Mouse (Mus musculus): ENCODE data around the gene Ust. TPM values are rescaled to one million over a fixed set of nuclear protein-coding genes. Genes with fewer than 3 reads are reported as not detected.

Ust gene
- polyA plus RNA-seq, 1 experiment from 2014 or later: 8.4 TPM

DNA sequence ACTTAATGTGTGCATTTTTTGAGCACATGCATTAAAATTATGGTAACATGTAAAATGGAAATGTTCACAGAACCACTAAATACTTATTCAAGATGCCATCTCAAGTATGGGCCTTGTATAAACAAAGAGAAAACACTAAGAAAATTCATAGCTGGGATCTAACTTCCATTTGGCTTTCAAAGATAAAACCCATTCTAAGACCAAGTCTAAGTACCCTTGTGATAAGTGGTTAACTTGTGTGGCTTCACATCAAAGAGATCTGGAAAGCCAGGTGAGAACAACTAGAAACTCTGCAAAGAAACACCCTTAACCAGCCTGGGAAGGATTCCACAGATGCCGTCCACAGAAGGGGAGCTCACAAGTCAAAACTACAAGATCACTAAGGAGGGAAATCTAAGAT lies 53.4 kb downstream of the Ust start:
- ATAC-seq (ENCODE audit: low FRiP score, low read depth): no peak
- Histone ChIP-seq H3K27me3 (no peaks in the 10 kb centered on the region), H3K27ac (replicated peaks) (no peak overlapping the region), H3K4me3 (no peak overlapping the region), H3K9ac (no peak overlapping the region), H3K9me3 (no peaks in the 10 kb centered on the region), H3K36me3 (no peaks in the 10 kb centered on the region), H3K4me2 (no peak overlapping the region), H3K4me1 (replicated peaks) (peaks cover 2% of the 10 kb centered on the region; the same call in 1 of the 2 replicates)
- WGBS: 100% methylated on average over 1 of the region's 1 CpGs

DNA sequence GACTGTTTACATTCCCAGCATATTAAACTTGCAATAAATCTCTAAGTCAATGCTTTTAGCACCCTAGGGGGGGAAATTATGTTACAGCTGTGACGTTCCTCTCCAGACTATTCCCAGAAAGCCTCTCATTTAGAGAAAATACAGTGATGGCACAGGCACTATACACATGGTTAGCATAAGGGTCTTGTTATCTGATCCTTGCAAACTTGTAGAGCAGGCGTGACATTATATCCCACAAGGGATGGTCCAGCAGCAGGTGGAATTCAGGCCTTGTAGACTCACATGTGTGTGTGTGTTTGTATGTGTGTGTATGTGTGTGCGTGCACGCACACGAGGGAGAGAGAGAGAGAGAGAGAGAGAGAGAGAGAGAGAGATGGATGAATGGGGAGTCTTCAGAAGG lies 57.3 kb downstream of the Ust start:
- no peak for ATAC-seq (ENCODE audit: low FRiP score, low read depth)
- no peak overlapping the region for H3K27ac ChIP-seq (replicated peaks)
- H3K27me3 ChIP-seq: no peaks in the 10 kb centered on the region
- 79% methylated on average over 5 of the region's 5 CpGs for WGBS
- no peaks in the 10 kb centered on the region for H3K36me3 ChIP-seq
- H3K4me1 ChIP-seq (replicated peaks): no peaks in the 10 kb centered on the region
- no peak overlapping the region for H3K4me3 ChIP-seq
- no peaks in the 10 kb centered on the region for H3K9me3 ChIP-seq
- no peak overlapping the region for H3K9ac ChIP-seq
- H3K4me2 ChIP-seq: no peak overlapping the region

DNA sequence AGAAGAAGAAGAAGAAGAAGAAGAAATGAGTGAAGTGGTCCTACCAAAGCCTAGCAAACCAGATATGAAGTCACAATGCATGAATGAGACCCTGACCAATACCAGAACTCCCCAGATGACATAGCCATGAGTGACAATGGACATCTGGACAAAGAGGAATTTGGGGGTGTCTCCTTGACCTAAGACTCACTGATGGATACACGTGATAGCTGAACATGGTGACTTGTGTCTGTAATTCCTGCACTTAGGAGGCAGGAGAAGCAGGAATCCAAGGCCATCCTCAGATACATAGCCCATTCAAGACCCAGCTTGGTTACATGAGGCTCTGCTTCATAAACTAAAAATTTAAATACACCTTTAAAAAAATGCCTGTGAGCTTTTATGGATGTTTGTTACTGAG lies 63.9 kb downstream of the Ust start:
- no peak overlapping the region for H3K4me2 ChIP-seq
- 69% methylated on average over 1 of the region's 1 CpGs for WGBS
- H3K4me1 ChIP-seq (replicated peaks): no peaks in the 10 kb centered on the region
- H3K36me3 ChIP-seq: no peaks in the 10 kb centered on the region
- H3K27ac ChIP-seq (replicated peaks): no peak overlapping the region
- no peak overlapping the region for H3K9ac ChIP-seq
- 0 out of 2 replicates have a peak, but pooled peaks cover 4% of the 10 kb centered on the region for H3K9me3 ChIP-seq
- H3K27me3 ChIP-seq: no peaks in the 10 kb centered on the region
- H3K4me3 ChIP-seq: no peak overlapping the region
- ATAC-seq (ENCODE audit: low FRiP score, low read depth): no peak

DNA sequence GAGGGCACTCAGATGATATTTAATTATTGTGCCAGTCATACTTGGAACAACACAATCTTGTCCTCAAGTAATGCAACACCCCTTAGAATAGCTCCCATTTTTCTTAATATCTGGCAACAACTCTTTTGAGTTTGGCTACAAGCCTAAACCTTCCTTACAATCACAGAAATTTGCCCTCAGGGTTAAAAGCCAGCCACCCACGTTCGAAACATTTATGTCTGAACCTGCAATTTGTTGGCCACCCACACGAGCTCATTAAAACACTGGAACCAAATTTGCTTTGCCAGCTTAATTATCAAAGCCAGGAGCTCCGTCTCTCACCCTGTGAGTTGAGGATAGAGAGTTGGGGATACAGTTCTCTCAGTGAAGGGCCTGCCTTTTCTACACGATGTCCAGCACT lies 70.9 kb downstream of the Ust start:
- Histone ChIP-seq H3K27ac (replicated peaks) (no peak overlapping the region), H3K9me3 (no peaks in the 10 kb centered on the region), H3K36me3 (no peaks in the 10 kb centered on the region), H3K27me3 (no peaks in the 10 kb centered on the region), H3K4me3 (no peak overlapping the region), H3K4me1 (replicated peaks) (no peaks in the 10 kb centered on the region), H3K9ac (no peak overlapping the region), H3K4me2 (no peak overlapping the region)
- WGBS: 50% methylated on average over 5 of the region's 5 CpGs
- ATAC-seq (ENCODE audit: low FRiP score, low read depth): no peak

DNA sequence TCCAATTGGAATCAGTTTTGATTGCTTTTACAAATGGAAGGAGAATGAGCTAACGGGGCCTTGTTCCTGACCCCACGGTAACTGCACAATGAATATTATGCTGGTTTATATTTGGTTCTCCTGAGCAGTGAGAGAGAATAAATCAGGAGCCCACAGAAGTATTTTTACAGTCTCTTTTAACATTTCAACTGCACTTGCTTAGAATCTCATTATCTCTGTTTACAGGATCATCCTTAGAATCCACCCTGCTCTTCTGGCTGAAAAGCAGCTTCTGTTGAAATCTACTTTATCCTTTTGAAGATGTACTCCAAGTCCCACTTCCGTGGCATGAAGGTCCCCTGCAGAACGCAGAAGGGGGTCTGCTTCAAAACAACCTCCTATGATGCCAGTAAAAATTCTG lies 71.7 kb downstream of the Ust start:
- no peaks in the 10 kb centered on the region for H3K9me3 ChIP-seq
- no peak overlapping the region for H3K27ac ChIP-seq (replicated peaks)
- WGBS: 49% methylated on average over 4 of the region's 4 CpGs
- H3K27me3 ChIP-seq: no peaks in the 10 kb centered on the region
- H3K4me1 ChIP-seq (replicated peaks): no peaks in the 10 kb centered on the region
- H3K4me2 ChIP-seq: no peak overlapping the region
- H3K4me3 ChIP-seq: no peak overlapping the region
- no peaks in the 10 kb centered on the region for H3K36me3 ChIP-seq
- ATAC-seq (ENCODE audit: low FRiP score, low read depth): no peak
- H3K9ac ChIP-seq: no peak overlapping the region

DNA sequence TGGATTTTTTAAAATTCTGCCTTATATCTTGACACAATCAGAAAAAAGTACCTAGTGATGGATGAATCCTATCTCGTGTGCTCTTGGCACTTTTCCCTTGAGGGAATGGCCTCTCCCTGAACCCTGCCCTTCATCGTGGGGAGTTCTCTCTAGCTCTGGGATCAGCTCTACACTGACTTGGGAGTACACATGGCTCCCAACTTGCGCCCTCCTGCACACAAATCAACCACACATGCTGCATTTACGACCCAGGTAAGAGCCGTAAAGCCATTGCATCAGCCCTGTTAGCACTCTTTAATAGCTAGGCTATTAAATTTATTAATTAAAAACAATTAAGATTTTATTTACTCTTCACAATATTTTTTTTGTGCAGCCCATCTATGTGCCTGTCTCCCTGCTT lies 74.6 kb downstream of the Ust start:
- no peak for ATAC-seq (ENCODE audit: low FRiP score, low read depth)
- Histone ChIP-seq H3K4me1 (replicated peaks) (no peaks in the 10 kb centered on the region), H3K9me3 (no peaks in the 10 kb centered on the region), H3K27ac (replicated peaks) (no peak overlapping the region), H3K4me2 (no peak overlapping the region), H3K9ac (no peak overlapping the region), H3K27me3 (no peaks in the 10 kb centered on the region), H3K36me3 (no peaks in the 10 kb centered on the region), H3K4me3 (no peak overlapping the region)
- 71% methylated on average over 5 of the region's 5 CpGs for WGBS

DNA sequence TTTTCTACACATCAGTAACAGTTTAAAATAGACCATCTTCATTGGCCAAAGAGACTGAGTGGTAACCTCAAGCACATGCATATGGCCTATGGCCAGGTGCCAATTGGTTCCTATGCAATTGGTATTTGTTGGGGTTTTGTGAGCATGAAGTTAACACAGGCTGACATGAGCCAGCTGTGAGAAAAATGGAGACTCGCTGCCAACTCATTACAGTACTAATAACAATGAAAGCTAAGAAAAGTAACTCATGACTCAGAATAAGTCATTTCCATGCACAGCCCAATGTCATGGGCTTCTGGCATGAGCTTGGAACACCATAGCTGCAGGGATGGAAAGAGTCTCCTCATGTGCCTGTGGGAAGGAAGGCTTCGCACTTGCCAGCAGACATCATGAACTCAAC lies 86.8 kb downstream of the Ust start:
- H3K4me1 ChIP-seq (replicated peaks): peaks cover 5% of the 10 kb centered on the region
- no peak overlapping the region for H3K4me3 ChIP-seq
- 84% methylated on average over 2 of the region's 2 CpGs for WGBS
- no peak overlapping the region for H3K27ac ChIP-seq (replicated peaks)
- H3K9me3 ChIP-seq: no peaks in the 10 kb centered on the region
- H3K9ac ChIP-seq: no peak overlapping the region
- no peak overlapping the region for H3K4me2 ChIP-seq
- peak; percentile 57; the same call in 1 of the 2 replicates for ATAC-seq (ENCODE audit: low FRiP score, low read depth)
- no peaks in the 10 kb centered on the region for H3K27me3 ChIP-seq
- H3K36me3 ChIP-seq: no peaks in the 10 kb centered on the region

DNA sequence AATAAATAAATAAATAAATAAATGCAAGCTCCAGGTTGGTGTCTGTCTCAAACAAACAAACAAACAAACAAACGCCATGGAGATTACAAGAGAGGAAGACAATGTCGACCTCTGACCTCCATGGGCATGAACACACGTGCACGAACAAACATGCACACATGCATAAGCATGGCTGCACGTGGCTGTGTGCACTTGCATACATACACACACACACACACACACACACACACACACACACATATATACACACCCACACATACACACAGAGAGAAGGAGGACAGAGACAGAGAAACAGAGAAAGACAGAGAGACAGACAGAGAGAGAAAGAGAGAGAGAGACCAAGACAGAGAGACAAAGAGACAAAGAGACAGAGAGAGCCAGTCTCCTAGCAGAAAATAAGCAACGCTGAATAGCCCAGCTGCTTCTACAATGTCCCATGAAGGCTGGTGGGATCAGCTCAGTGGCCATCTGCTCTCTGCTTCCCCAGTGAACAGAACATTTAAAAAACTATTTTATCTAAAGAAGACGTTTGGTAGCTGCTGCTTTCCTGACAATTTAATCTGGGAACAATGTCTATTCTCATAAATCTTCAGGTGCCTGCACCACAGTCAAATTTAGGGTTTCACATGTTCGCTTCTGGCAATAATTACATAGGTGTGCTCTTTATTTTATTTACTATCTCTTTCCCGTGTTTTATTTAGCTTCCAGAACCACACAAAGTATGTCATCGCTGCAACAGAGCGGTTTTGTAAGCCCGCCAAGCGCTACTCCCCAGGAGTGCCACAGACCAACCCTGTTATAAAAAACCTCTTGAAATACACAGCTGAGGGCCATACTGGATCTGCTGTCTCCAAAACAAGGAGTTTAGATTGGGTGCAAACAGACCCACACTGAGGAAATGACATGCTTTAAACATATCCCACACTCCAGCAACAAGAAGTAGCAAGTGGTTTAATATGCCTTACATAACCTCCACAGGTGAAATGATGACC lies 89.5 kb downstream of the Ust start:
- Histone ChIP-seq H3K4me2 (no peak overlapping the region), H3K27me3 (no peaks in the 10 kb centered on the region), H3K9me3 (no peaks in the 10 kb centered on the region), H3K4me3 (no peak overlapping the region), H3K36me3 (no peaks in the 10 kb centered on the region), H3K4me1 (replicated peaks) (peaks cover 5% of the 10 kb centered on the region), H3K27ac (replicated peaks) (no peak overlapping the region), H3K9ac (no peak overlapping the region)
- ATAC-seq (ENCODE audit: low FRiP score, low read depth): peak; percentile 38; the same call in 1 of the 2 replicates
- WGBS: 69% methylated on average over 13 of the region's 13 CpGs

DNA sequence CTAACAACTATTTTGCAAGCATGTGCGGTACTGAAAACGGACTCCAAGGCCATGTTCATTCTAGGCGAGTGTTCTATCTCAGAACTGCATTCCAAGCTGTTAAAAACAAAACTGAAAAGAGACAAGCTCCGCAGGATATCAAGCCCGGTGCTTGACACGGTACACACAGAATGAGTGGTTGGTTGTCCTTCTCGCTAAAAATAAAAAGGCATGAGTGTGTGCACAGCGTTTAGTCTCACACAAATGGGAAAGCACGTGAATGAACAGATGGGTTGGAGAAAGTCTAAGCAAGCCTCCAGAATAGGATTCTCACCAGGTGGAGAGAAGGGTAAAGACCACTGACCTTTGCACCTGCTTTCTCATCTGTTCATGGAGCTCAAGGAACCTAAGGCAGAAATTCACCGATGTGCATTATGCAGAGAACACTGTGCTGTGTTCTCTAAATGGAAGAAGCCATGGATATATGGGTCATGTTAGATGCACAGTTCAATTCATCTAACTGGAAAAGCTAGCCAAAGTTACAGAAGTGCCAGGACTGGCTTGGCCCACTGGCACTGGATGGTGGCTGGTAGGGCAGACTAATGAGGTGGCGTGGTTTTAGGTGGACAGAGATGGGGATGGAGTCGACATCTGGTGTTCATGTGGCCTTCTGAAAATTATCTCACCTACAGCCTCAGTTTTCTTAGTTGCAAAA lies 90.8 kb downstream of the Ust start:
- H3K4me1 ChIP-seq (replicated peaks): peaks cover 5% of the 10 kb centered on the region
- H3K4me3 ChIP-seq: no peak overlapping the region
- WGBS: 72% methylated on average over 12 of the region's 12 CpGs
- no peak for ATAC-seq (ENCODE audit: low FRiP score, low read depth)
- no peaks in the 10 kb centered on the region for H3K36me3 ChIP-seq
- no peak overlapping the region for H3K9ac ChIP-seq
- H3K27me3 ChIP-seq: no peaks in the 10 kb centered on the region
- H3K4me2 ChIP-seq: no peak overlapping the region
- H3K27ac ChIP-seq (replicated peaks): no peak overlapping the region
- H3K9me3 ChIP-seq: no peaks in the 10 kb centered on the region

DNA sequence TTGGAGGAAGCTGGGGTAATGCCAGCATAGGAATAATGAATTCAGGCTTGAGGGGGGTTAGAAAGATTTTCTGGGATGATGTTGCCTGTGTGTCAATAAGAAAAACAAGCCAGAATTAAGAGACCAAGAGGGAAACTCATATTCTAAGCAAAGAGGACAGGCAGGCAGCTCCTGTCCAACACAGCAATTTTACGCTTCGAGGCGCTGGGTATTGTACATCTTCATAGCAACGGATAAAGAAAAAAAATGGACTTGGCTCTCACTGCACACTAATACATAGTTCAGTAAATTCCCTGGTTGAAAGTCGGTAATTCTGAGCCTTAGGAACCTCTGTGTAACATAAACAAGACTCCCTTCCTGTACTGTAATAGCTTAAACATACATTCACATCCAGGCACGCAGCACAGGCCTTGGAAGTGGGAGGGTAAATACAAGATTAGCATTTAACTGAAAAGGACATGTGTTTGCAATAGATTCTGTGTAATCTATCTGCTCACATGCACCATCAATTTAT lies 99.1 kb downstream of the Ust start:
- Histone ChIP-seq H3K4me2 (no peak overlapping the region), H3K27me3 (no peaks in the 10 kb centered on the region), H3K4me1 (replicated peaks) (no peaks in the 10 kb centered on the region), H3K9ac (no peak overlapping the region), H3K36me3 (no peaks in the 10 kb centered on the region), H3K4me3 (no peak overlapping the region), H3K27ac (replicated peaks) (no peak overlapping the region), H3K9me3 (no peaks in the 10 kb centered on the region)
- WGBS: 54% methylated on average over 6 of the region's 6 CpGs
- no peak for ATAC-seq (ENCODE audit: low FRiP score, low read depth)

DNA sequence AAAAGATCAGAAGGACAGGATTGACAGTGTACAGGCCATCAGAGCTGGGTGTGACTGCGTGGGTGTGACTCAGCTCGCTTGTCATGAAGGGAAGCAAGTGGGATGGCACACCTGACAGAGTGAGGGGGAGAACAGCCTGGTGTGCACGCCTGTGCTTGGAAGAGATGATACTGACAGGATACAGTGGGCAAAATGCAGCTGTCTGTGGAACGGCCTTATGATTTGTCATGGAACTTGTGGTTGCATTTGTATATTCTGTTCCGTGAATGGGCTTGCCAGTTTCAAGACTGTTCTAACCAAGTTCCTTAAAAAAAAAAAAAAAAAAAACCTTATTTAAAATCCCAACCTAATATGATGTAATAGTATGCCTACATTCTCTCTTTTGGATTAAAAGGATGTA lies 103.2 kb downstream of the Ust start:
- no peak for ATAC-seq (ENCODE audit: low FRiP score, low read depth)
- H3K4me2 ChIP-seq: no peak overlapping the region
- whole genome bisulfite sequencing: 95% methylated on average over 5 of the region's 5 CpGs

DNA sequence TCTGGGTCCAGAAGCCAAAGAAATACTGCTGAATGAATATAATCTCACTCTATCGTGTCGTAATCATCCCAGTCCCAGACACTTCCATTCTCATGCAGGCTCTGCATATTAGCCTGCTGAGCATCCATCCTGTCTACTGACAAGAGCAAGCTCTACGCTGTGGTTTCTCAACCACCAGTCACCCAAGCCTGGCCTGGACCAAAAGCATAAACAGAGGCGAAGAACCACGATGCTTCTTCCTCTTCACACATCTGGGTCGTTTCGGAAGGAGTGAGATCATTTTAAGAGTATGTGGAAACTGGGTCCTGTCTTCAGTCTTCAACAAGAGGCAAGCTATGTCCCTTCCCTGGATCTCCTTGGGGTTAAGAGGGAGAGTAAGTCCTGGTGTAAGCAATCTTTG lies 103.6 kb downstream of the Ust start:
- 95% methylated on average over 7 of the region's 7 CpGs for WGBS

More for the DNA sequence above, 103.2 kb downstream of the Ust start:
- no peak overlapping the region for H3K9ac ChIP-seq
- H3K27me3 ChIP-seq: no peaks in the 10 kb centered on the region
- H3K4me3 ChIP-seq: no peak overlapping the region
- no peaks in the 10 kb centered on the region for H3K36me3 ChIP-seq
- H3K9me3 ChIP-seq: no peaks in the 10 kb centered on the region
- no peak overlapping the region for H3K27ac ChIP-seq (replicated peaks)
- no peaks in the 10 kb centered on the region for H3K4me1 ChIP-seq (replicated peaks)

More for the DNA sequence above, 103.6 kb downstream of the Ust start:
- Histone ChIP-seq H3K9me3 (no peaks in the 10 kb centered on the region), H3K4me1 (replicated peaks) (no peaks in the 10 kb centered on the region), H3K27me3 (no peaks in the 10 kb centered on the region), H3K9ac (no peak overlapping the region), H3K27ac (replicated peaks) (no peak overlapping the region), H3K4me2 (no peak overlapping the region), H3K36me3 (no peaks in the 10 kb centered on the region), H3K4me3 (no peak overlapping the region)
- ATAC-seq (ENCODE audit: low FRiP score, low read depth): no peak
